Mouse (Mus musculus): Measurements from ENCODE around the gene Mrps2. TPM values are rescaled to one million over a fixed set of nuclear protein-coding genes. Genes with fewer than 3 reads are reported as not detected.
"Not testable (repeated sequence)": the region's sequence is repeated elsewhere in the genome, so short reads cannot be mapped to it uniquely, and the experiment has no call there.

Mrps2 gene
- polyA plus RNA-seq, 1 experiment = 32.4 TPM

GRCm38 (mm10) chr2:28468486-28469225, 790 bp downstream of the Mrps2 start:
- TF ChIP-seq TCF3 (IDR thresholded peaks at IDR 0.05; ENCODE audit: insufficient read length, low read depth) = no peak
- H3K27me3 ChIP-seq (ENCODE audit: control insufficient read depth, insufficient read depth, insufficient read length) = peaks cover 10% of the 10 kb centered on the region

GRCm38 (mm10) chr2:28469461-28469860, 1.6 kb downstream of the Mrps2 start:
- H3K79me2 ChIP-seq (ENCODE audit: control insufficient read depth, insufficient read depth) = peaks cover 10% of the 10 kb centered on the region
- peaks cover 14% of the 10 kb centered on the region for H3K36me3 ChIP-seq (ENCODE audit: control insufficient read depth, insufficient read depth)
- TF ChIP-seq E2F4 (IDR thresholded peaks at IDR 0.05; ENCODE audit: insufficient read depth) = no peak
- no peak for TF ChIP-seq SRF (IDR thresholded peaks at IDR 0.05; ENCODE audit: control insufficient read depth, insufficient read length, low read depth)
- TF ChIP-seq REST (IDR thresholded peaks at IDR 0.05; ENCODE audit: insufficient read depth, insufficient read length) = no peak
- no peak for TF ChIP-seq TCF3 (IDR thresholded peaks at IDR 0.05; ENCODE audit: insufficient read length, low read depth)
- TF ChIP-seq MAX (IDR thresholded peaks at IDR 0.05; ENCODE audit: low read depth) = no peak
- H3ac ChIP-seq (ENCODE audit: control insufficient read depth, insufficient read length) = no peak overlapping the region
- peaks cover 8% of the 10 kb centered on the region for H3K27me3 ChIP-seq (ENCODE audit: control insufficient read depth, insufficient read depth, insufficient read length)
- H3K4me2 ChIP-seq (ENCODE audit: low read depth) = no peak overlapping the region
- no peak overlapping the region for H3K4me3 ChIP-seq

More at GRCm38 (mm10) chr2:28468486-28469225, 790 bp downstream of the Mrps2 start:
- peak overlapping the region; percentile 98 for H3K4me2 ChIP-seq (ENCODE audit: low read depth)
- peaks cover 10% of the 10 kb centered on the region for H3K79me2 ChIP-seq (ENCODE audit: control insufficient read depth, insufficient read depth)
- peak overlapping the region; percentile 5 for H3ac ChIP-seq (ENCODE audit: control insufficient read depth, insufficient read length)
- peaks cover 14% of the 10 kb centered on the region for H3K36me3 ChIP-seq (ENCODE audit: control insufficient read depth, insufficient read depth)
- H3K4me3 ChIP-seq = peak overlapping the region; percentile 68

- TF ChIP-seq CEBPB (IDR thresholded peaks at IDR 0.05; ENCODE audit: insufficient read depth, poor library complexity, severe bottlenecking) (no peak), MYOG (IDR thresholded peaks at IDR 0.05; ENCODE audit: control insufficient read depth in 1 of 3, insufficient read depth in 1 of 3, insufficient read length in 2 of 3, low read depth in 2 of 3) (no peak), REST (IDR thresholded peaks at IDR 0.05; ENCODE audit: insufficient read depth, insufficient read length) (no peak), TCF12 (IDR thresholded peaks at IDR 0.05; ENCODE audit: insufficient read depth, poor library complexity, severe bottlenecking) (no peak), TCF3 (IDR thresholded peaks at IDR 0.05; ENCODE audit: insufficient read length, low read depth) (no peak), SRF (IDR thresholded peaks at IDR 0.05; ENCODE audit: control insufficient read depth, insufficient read length, low read depth) (no peak), MAX (IDR thresholded peaks at IDR 0.05; ENCODE audit: low read depth) (no peak), MYOD1 (IDR thresholded peaks at IDR 0.05; ENCODE audit: control insufficient read depth in 1 of 3, insufficient read length in 2 of 3, low read depth in 2 of 3) (no peak), USF1 (IDR thresholded peaks at IDR 0.05; ENCODE audit: low read depth) (no peak), POLR2AphosphoS2 (IDR thresholded peaks at IDR 0.05; ENCODE audit: insufficient read length, low read depth) (no peak), E2F4 (IDR thresholded peaks at IDR 0.05; ENCODE audit: insufficient read depth) (no peak), POLR2A (IDR thresholded peaks at IDR 0.05; ENCODE audit: insufficient read length, low read depth) (no peak)
- Histone ChIP-seq H3K36me3 (ENCODE audit: control insufficient read depth, insufficient read depth) (peaks cover 14% of the 10 kb centered on the region), H3K27me3 (ENCODE audit: control insufficient read depth, insufficient read depth, insufficient read length) (no peaks in the 10 kb centered on the region)
These were observed 2.7 kb downstream of the Mrps2 start for GRCm38 (mm10) chr2:28470591-28470990.

GRCm38 (mm10) chr2:28472011-28472410, 4.1 kb downstream of the Mrps2 start:
- not testable (repeated sequence) for H3K4me3 ChIP-seq; H3ac ChIP-seq (ENCODE audit: control insufficient read depth, insufficient read length); H3K79me2 ChIP-seq (ENCODE audit: control insufficient read depth, insufficient read depth); H3K4me2 ChIP-seq (ENCODE audit: low read depth); H3K27me3 ChIP-seq (ENCODE audit: control insufficient read depth, insufficient read depth, insufficient read length)
- peaks cover 14% of the 10 kb centered on the region for H3K36me3 ChIP-seq (ENCODE audit: control insufficient read depth, insufficient read depth)

More at GRCm38 (mm10) chr2:28470591-28470990, 2.7 kb downstream of the Mrps2 start:
- H3K79me2 ChIP-seq (ENCODE audit: control insufficient read depth, insufficient read depth) = peaks cover 10% of the 10 kb centered on the region
- H3ac ChIP-seq (ENCODE audit: control insufficient read depth, insufficient read length) = no peak overlapping the region
- H3K4me3 ChIP-seq = no peak overlapping the region
- H3K4me2 ChIP-seq (ENCODE audit: low read depth) = no peak overlapping the region

- not testable (repeated sequence) for H3K4me2 ChIP-seq (ENCODE audit: low read depth); H3K36me3 ChIP-seq (ENCODE audit: control insufficient read depth, insufficient read depth); H3K79me2 ChIP-seq (ENCODE audit: control insufficient read depth, insufficient read depth); H3ac ChIP-seq (ENCODE audit: control insufficient read depth, insufficient read length); H3K27me3 ChIP-seq (ENCODE audit: control insufficient read depth, insufficient read depth, insufficient read length); H3K4me3 ChIP-seq
These were observed 10.1 kb downstream of the Mrps2 start for GRCm38 (mm10) chr2:28477993-28478392.

Data from myocyte (in vitro differentiated cells).